Mouse (Mus musculus): ENCODE measurements at regions not wholly inside any gene's neighbourhood (a gene's known extent, or its start where the extent isn't known, plus 50 kb on each side); places are given as distances from the start of the nearest gene placed in this dataset.

- DNase-seq (ENCODE audit: low read depth in 2 of 2, low spot score in 2 of 2): no peak
These were observed 79.6 kb downstream of the Zfp36l2 start for GRCm38 (mm10) chr17:84107946-84108686.

GRCm38 (mm10) chr17:84107497-84107896, 80.2 kb downstream of the Zfp36l2 start:
- DNase-seq (ENCODE audit: low read depth in 2 of 2, low spot score in 2 of 2): no peak

GRCm38 (mm10) chr17:84104242-84104641, 83.5 kb downstream of the Zfp36l2 start:
- no peak for DNase-seq (ENCODE audit: low read depth in 2 of 2, low spot score in 2 of 2)

- DNase-seq (ENCODE audit: low read depth in 2 of 2, low spot score in 2 of 2): no peak
These were observed 84.4 kb downstream of the Zfp36l2 start for GRCm38 (mm10) chr17:84103344-84103743.

GRCm38 (mm10) chr17:84101652-84102051, 86.1 kb downstream of the Zfp36l2 start:
- no peak for DNase-seq (ENCODE audit: low read depth in 2 of 2, low spot score in 2 of 2)

GRCm38 (mm10) chr17:84100523-84100922, 87.2 kb downstream of the Zfp36l2 start:
- no peak for DNase-seq (ENCODE audit: low read depth in 2 of 2, low spot score in 2 of 2)

GRCm38 (mm10) chr17:84099737-84100136, 88.0 kb downstream of the Zfp36l2 start:
- no peak for DNase-seq (ENCODE audit: low read depth in 2 of 2, low spot score in 2 of 2)

- no peak for DNase-seq (ENCODE audit: low read depth in 2 of 2, low spot score in 2 of 2)
These were observed 89.8 kb downstream of the Zfp36l2 start for GRCm38 (mm10) chr17:84097871-84098430.

- DNase-seq (ENCODE audit: low read depth in 2 of 2, low spot score in 2 of 2): no peak
These were observed 90.5 kb downstream of the Zfp36l2 start for GRCm38 (mm10) chr17:84097286-84097685.

- DNase-seq (ENCODE audit: low read depth in 2 of 2, low spot score in 2 of 2): no peak
These were observed 91.1 kb downstream of the Zfp36l2 start for GRCm38 (mm10) chr17:84096345-84097260.

GRCm38 (mm10) chr17:84095829-84096228, 91.9 kb downstream of the Zfp36l2 start:
- no peak for DNase-seq (ENCODE audit: low read depth in 2 of 2, low spot score in 2 of 2)

- no peak for DNase-seq (ENCODE audit: low read depth in 2 of 2, low spot score in 2 of 2)
These were observed 92.7 kb downstream of the Zfp36l2 start for GRCm38 (mm10) chr17:84095089-84095488.

GRCm38 (mm10) chr17:84086394-84086793, 101.4 kb downstream of the Zfp36l2 start:
- no peak for DNase-seq (ENCODE audit: low read depth in 2 of 2, low spot score in 2 of 2)

GRCm38 (mm10) chr17:84085721-84086120, 102.0 kb downstream of the Zfp36l2 start:
- no peak for DNase-seq (ENCODE audit: low read depth in 2 of 2, low spot score in 2 of 2)

- no peak for DNase-seq (ENCODE audit: low read depth in 2 of 2, low spot score in 2 of 2)
These were observed 102.5 kb downstream of the Zfp36l2 start for GRCm38 (mm10) chr17:84085232-84085631.

GRCm38 (mm10) chr17:84083307-84084263, 104.2 kb downstream of the Zfp36l2 start:
- DNase-seq (ENCODE audit: low read depth in 2 of 2, low spot score in 2 of 2): no peak

- no peak for DNase-seq (ENCODE audit: low read depth in 2 of 2, low spot score in 2 of 2)
These were observed 105.2 kb downstream of the Zfp36l2 start for GRCm38 (mm10) chr17:84082571-84082970.

GRCm38 (mm10) chr17:84081751-84082352, 105.9 kb downstream of the Zfp36l2 start:
- DNase-seq (ENCODE audit: low read depth in 2 of 2, low spot score in 2 of 2): no peak

GRCm38 (mm10) chr17:84075081-84075938, 112.4 kb downstream of the Zfp36l2 start:
- DNase-seq (ENCODE audit: low read depth in 2 of 2, low spot score in 2 of 2): no peak
